Mouse (Mus musculus) intestine, postnatal 0 days (tissue): ENCODE results near the gene Gm2897. TPM values are rescaled to one million over a fixed set of nuclear protein-coding genes. Genes with fewer than 3 reads are reported as not detected.
"Not testable (repeated sequence)": the region's sequence is repeated elsewhere in the genome, so short reads cannot be mapped to it uniquely, and the experiment has no call there.

Experiments used
- ATAC-seq: fragments of 200-750 bp; cut with Nextera tagmentation; 2 replicates; pipeline ENCODE4 v1.8.0; 2017; ENCODE audit warnings: mild to moderate bottlenecking, moderate TSS enrichment, moderate library complexity
- H3K27ac ChIP-seq: fragments of 300-500 bp; sonication (generic); 2 replicates; pipeline ENCODE4 v1.5.1; 2014; ENCODE audit warnings: mild to moderate bottlenecking, low read depth, low read length, moderate library complexity
- H3K27me3 ChIP-seq: fragments of 300-500 bp; sonication (generic); replicated peaks from 2 replicates; pipeline ENCODE4 v1.6.1; 2014; ENCODE audit warnings: low read length, mixed read lengths; ENCODE audit not compliant: control insufficient read depth, insufficient read depth
- H3K36me3 ChIP-seq: fragments of 300-500 bp; sonication (generic); 2 replicates; pipeline ENCODE4 v1.6.1; 2014; ENCODE audit warnings: mild to moderate bottlenecking, moderate library complexity; ENCODE audit not compliant: control insufficient read depth, insufficient read depth
- H3K4me1 ChIP-seq: fragments of 300-500 bp; sonication (generic); replicated peaks from 2 replicates; pipeline ENCODE4 v1.6.1; 2014; ENCODE audit warnings: antibody characterized with exemption, low read length, mixed read lengths; ENCODE audit not compliant: control insufficient read depth, insufficient read depth
- H3K4me2 ChIP-seq: fragments of 300-500 bp; sonication (generic); replicated peaks from 2 replicates; pipeline ENCODE4 v1.6.1; 2014; ENCODE audit warnings: low read depth, mild to moderate bottlenecking, moderate library complexity
- H3K4me3 ChIP-seq: fragments of 300-500 bp; sonication (generic); 2 replicates; pipeline ENCODE4 v1.5.1; 2014; ENCODE audit warnings: low read depth, low read length
- H3K9ac ChIP-seq: fragments of 300-500 bp; sonication (generic); 2 replicates; pipeline ENCODE4 v1.6.1; 2014; ENCODE audit warnings: mild to moderate bottlenecking, low read depth, low read length
- H3K9me3 ChIP-seq: fragments of 300-500 bp; sonication (generic); 2 replicates; pipeline ENCODE4 v1.6.1; 2016; ENCODE audit warnings: mixed run types; ENCODE audit not compliant: control insufficient read depth
- CTCF ChIP-seq: sonication (generic); IDR thresholded peaks from 2 replicates; pipeline ENCODE4 v1.5.1; 2016; ENCODE audit warnings: low read depth, mild to moderate bottlenecking, control low read depth, antibody characterized with exemption, moderate library complexity
- WGBS: fragments of 180-500 bp; shearing (Covaris S2); extraction: QIAGEN DNeasy Blood & Tissue Kit; methylation state at CpG from one replicate; pipeline ENCODE4 v1.1.7; 2014; 5-methylcytosine and 5-hydroxymethylcytosine counted together
- polyA plus RNA-seq: library from polyadenylated mRNA; unstranded; fragments of >200 nt; fragmentation: Nextera tagmentation; extraction: Ambion mirVana; gene quantifications from 2 replicates; pipeline ENCODE4 v1.2.1, GENCODE M21; 2015

The Gm2897 gene
- polyA plus RNA-seq = 0.37 and 0.55 TPM in 2 replicates

GRCm38 (mm10) chr14:3048727-3049512, at the start of gene Gm2897:
TSS of gene Gm2897 (plus strand) at chr14:3049285.
- not testable (repeated sequence) for H3K27ac ChIP-seq, H3K27me3 ChIP-seq, H3K9me3 ChIP-seq, H3K36me3 ChIP-seq, ATAC-seq, H3K9ac ChIP-seq, H3K4me1 ChIP-seq
- peak within 1 kb of the TSS; percentile 71 for H3K4me2 ChIP-seq
- 14% methylated on average over 10 of the region's 40 CpGs for WGBS
- H3K4me3 ChIP-seq = peak within 1 kb of the TSS; percentile 32

- not testable (repeated sequence) for H3K4me2 ChIP-seq, H3K9ac ChIP-seq, H3K4me1 ChIP-seq, H3K9me3 ChIP-seq, H3K4me3 ChIP-seq, ATAC-seq, H3K27ac ChIP-seq, H3K36me3 ChIP-seq, H3K27me3 ChIP-seq
- WGBS = 52% methylated on average over 2 of the region's 3 CpGs
Observed at GRCm38 (mm10) chr14:3029702-3030101, 19.4 kb upstream of the Gm2897 start, which contains the start of gene Gm2888. TSS of gene Gm2888 (plus strand) at chr14:3030002.

- not testable (repeated sequence) for H3K4me1 ChIP-seq, H3K27ac ChIP-seq, H3K27me3 ChIP-seq, H3K9ac ChIP-seq, ATAC-seq, H3K36me3 ChIP-seq, H3K9me3 ChIP-seq
- H3K4me2 ChIP-seq = peak overlapping the region; percentile 71
- H3K4me3 ChIP-seq = peak overlapping the region; percentile 32
- 0% methylated on average over 13 of the region's 20 CpGs for WGBS
Observed at GRCm38 (mm10) chr14:3049513-3049800, 372 bp downstream of the Gm2897 start.

GRCm38 (mm10) chr14:3050087-3050486, 1.0 kb downstream of the Gm2897 start:
- H3K4me3 ChIP-seq, H3K27ac ChIP-seq, H3K4me2 ChIP-seq, ATAC-seq, H3K27me3 ChIP-seq, H3K36me3 ChIP-seq, H3K4me1 ChIP-seq, H3K9me3 ChIP-seq, H3K9ac ChIP-seq: not testable (repeated sequence)
- peak; percentile 28 for TF ChIP-seq CTCF
- WGBS = 0% methylated on average over 5 of the region's 8 CpGs

- not testable (repeated sequence) for H3K4me2 ChIP-seq, H3K27ac ChIP-seq, ATAC-seq, H3K4me3 ChIP-seq, H3K9ac ChIP-seq, H3K27me3 ChIP-seq, H3K36me3 ChIP-seq, H3K9me3 ChIP-seq, H3K4me1 ChIP-seq
- WGBS = 90% methylated on average over 14 of the region's 25 CpGs
Observed at GRCm38 (mm10) chr14:3116051-3116450, 67.0 kb downstream of the Gm2897 start.

Other genes with a start within 250 kb of the Gm2897 start
- not detected in 2 replicates for gene Gm2888, start 19.3 kb upstream of the Gm2897 start, polyA plus RNA-seq
- gene Gm10340, start 84.7 kb downstream of the Gm2897 start, polyA plus RNA-seq = not detected in 2 replicates
- gene Gm5795, start 139.0 kb downstream of the Gm2897 start, polyA plus RNA-seq = not detected in 2 replicates
- 10.3 and 13.0 TPM in 2 replicates for gene D830030K20Rik, start 159.2 kb downstream of the Gm2897 start, polyA plus RNA-seq